Mouse (Mus musculus) left cerebral cortex, postnatal 10 days (tissue): ENCODE data around the gene Rims1. TPM values are rescaled to one million over a fixed set of nuclear protein-coding genes. Genes with fewer than 3 reads are reported as not detected.
A peak's percentile ranks its signal among the peaks of the same experiment; 100 is the strongest.

ENCODE experiments used
- DNase-seq, 2 experiments: peaks; one replicate each; pipeline ENCODE4 v3.0.0; 2021 to 2022; ENCODE audit warnings: low spot score in 2 of 2, mixed read lengths in 1 of 2; ENCODE audit errors: extremely low spot score in 1 of 2
- intact Hi-C: fragments of 180-260 bp; cut with DNase I; formaldehyde crosslinking; loops from one replicate; pipeline ENCODE4 v1.15.1; 2025
- total RNA-seq, 2 experiments: library from RNA; stranded (reverse); gene quantifications; 2 replicates each; pipeline ENCODE4 v1.2.3; 2021

Gene Rims1
- total RNA-seq, 2 experiments from 2014 or later = 245 to 247 TPM

DNA sequence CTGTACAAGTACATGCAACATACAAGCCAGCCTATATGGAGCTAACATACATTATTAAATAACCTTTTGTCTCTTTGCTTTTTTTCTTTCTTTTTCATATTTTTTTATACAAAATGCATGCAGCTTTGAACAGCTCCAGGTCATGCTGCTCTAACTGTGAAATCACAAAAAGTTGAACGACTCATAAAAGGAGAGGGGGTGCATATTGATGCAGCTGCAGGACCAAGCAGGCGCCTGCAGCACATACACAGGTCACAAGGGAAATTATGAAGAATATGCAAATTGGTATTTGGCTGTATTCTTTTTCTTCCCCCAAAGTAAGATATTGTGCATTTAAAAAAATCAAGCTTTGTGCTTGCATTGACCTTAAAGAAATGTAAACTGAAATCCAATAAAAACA is 519.0 kb downstream of the Rims1 start:
- intact Hi-C loops = no loop called here
- DNase-seq = no peak

DNA sequence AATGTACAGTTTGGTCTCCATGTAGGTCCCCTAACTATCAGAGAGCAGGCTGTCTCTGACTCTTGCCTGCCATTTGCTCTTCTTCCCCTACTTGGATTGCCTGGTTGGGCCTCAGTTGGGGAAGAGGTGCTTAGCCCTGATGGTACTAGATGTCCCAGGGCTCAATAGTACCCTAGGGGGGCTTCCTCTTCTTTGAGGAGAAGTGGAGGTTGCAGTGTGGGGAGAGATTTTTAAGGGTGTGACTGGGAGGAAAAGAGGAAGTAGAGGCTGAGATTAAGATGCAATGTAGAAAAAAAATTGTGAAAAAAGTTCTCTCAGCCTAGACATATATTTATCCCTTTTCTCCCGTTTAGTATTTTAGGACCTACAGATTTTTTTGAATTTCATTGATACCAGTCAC is 525.8 kb downstream of the Rims1 start:
- no peak for DNase-seq
- intact Hi-C loops = no loop called here

DNA sequence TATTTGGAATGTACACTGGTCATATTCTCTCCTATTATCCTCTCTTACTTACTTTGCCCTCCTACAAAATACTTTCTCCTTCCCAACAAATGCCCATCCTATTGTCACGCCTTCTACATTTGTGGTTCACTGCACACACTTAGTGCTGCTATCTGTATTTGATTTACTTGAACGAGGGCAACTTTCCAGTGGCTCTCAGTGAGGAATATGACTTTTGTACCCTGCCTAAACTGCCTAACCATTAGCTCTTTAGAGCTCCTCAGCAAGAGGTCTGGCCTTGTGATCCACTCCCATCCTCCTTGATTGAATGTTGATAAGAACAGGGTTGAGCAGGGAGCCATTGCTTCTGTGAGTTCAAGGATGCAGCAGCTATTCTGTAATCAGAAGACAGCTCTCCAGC is 531.7 kb downstream of the Rims1 start:
- intact Hi-C loops = no loop called here
- no peak for DNase-seq

DNA sequence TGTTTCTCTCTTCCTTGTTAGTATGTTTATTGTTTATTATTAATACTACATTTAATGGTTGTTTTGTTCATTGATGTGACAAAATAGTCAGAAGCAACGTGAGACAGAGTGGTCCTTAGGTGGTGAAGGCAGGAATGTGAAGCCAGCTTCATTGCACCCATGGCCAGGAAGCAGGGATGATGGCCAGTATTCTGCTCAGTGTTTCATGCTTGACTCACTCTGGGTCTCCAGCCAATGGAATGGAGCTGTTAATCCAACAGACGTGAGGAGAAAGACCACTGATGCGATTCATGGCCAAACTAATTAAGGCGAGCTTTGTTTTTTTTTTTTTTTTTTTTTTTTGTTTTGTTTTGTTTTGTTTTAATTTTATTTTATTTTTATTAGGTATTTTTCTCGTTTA is 535.7 kb downstream of the Rims1 start:
- DNase-seq = no peak
- intact Hi-C loops = no loop called here

DNA sequence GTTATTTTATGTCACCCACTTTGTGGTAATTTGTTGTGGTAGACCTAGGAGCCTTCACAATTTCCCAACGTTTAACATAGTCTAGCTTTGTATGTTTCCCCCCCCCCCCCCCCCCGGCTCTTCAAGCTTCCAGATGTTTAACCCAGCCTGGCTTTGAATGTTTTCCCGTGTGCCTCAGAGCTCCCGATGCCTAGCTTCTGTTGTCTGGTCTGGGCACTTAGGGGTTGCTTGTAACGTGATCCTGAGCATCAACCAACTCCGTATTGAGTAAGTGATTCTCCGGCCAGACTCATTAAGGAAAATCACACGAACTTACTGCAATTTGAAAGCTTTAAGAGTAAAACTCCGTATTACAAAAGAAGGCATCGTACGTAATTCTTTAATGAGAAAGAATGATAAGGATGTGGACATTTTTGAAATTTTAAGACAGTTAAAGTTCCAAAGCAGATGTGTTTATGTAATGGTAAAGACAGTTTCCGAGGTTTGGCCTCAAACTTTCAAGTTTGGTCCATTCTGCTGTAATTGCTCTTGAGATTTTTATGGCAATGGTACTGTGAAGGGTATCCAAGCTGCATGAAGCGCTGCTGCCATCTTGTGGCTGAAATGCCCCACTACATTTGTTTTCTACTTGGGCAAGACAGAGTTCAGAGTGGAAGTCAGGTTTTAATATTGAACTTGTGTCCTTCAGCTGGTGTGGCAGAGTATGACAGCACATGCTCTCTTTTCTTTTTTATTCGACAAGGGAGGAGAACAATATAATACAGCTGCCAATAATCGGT is 537.0 kb downstream of the Rims1 start:
- intact Hi-C loops = loop anchor here (2.0 to 10.0 kb wide), 6 partner anchors 134 to 1324 kb away; partner anchors contain the start of genes Kcnq5 and Tmem14a
- DNase-seq = peak; percentile 75 to 77

DNA sequence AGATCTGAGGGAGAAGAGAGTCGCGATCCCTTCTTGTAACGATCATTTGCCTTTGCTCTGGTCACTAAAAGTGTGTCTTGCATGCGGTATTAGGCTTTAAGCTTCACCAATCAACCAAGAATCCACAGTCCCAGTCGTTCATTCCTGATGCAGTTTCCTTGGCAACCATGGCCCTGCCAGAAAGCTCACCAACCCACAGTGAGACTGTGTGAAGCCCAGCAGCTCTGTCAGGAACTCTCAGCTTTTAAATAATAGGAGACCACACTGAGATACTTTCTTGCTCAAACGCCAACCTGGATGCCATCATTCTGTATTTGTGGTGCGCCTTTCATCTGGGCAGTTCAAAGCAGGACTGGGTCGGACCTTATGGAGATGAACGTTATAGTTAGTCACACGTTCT is 539.3 kb downstream of the Rims1 start:
- intact Hi-C loops = loop anchor here (5.0 to 10.0 kb wide), 5 partner anchors 132 to 1322 kb away; partner anchors contain the start of genes Kcnq5 and Tmem14a
- DNase-seq = no peak

DNA sequence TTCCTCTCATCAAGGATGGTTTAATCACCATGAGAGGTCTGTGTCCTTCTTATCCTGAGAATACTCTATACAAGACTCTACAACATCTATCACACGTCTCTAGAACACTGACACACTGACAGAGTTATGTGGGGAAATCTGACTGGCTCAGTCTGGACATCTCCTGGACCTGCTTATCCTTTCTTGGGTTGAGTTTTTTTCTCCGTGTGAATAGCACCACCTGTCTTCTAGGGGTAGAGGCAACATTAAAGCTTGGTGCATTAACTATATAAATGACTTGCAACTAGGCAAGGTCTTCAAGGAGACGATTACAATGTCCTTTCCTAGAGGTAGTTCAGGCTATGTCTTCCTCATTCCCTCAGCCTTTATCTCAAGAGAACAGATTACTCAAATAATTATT is 540.3 kb downstream of the Rims1 start:
- intact Hi-C loops = loop anchor here (5.0 to 10.0 kb wide), 5 partner anchors 131 to 1321 kb away; partner anchors contain the start of genes Kcnq5 and Tmem14a
- no peak for DNase-seq

DNA sequence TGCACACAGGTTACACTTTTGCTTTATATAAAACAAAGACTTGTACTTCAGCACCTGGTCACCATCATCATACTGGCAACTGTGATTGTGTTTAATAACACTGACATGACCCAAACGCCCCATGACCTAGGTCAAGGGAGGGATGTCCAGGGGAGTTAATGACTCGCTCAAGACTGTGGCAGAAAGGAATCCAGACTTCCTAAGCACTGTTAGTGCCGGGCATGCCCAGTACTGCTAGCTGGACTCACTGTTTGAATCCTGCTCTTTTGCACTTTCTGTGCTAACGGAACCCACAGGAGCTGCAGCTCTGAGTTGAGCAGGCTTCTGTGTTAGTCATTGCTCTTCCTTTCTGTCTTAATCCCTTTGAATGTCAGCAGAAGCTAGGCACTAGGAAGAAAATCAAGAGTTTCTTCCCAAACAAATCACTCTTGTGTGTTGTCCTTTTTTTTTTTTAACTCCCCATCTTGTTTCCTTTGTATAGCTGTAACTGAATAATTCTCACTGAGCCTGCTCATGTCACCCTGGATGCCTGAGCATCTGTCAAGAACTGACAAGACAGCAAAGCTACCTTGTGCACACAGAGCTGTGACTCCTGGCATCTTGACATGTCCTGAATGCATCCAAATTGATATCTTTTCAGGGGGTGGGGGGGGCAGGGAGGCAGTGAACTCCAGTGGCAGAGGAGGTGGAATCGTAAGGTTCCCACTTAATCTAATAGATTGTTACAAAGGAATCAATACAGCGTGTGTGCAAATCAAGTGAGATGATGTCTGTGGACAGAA is 543.4 kb downstream of the Rims1 start:
- intact Hi-C loops = loop anchor here (10.0 kb wide), 3 partner anchors 128 to 1318 kb away; no protein-coding TSS in a partner anchor
- no peak for DNase-seq

DNA sequence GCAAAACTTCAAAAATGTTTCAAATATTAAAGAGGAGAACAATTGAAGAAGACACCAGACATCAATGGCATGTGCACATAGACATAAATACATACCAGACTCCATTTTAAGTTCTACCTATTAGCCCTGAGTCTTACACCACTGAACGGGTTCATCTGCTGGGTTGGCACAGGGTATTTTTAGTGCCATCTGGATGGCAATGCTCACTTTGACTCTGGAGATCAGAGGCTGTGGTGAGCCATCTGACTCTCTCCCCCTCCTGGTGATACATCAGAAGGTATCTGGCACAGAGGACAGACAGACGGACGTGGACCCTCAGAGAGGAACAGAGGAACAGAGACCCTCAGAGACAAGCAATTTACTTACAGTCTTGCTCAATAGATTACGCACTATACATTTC is 544.1 kb downstream of the Rims1 start:
- DNase-seq = no peak
- intact Hi-C loops = loop anchor here (10.0 kb wide), 3 partner anchors 127 to 1317 kb away; no protein-coding TSS in a partner anchor

DNA sequence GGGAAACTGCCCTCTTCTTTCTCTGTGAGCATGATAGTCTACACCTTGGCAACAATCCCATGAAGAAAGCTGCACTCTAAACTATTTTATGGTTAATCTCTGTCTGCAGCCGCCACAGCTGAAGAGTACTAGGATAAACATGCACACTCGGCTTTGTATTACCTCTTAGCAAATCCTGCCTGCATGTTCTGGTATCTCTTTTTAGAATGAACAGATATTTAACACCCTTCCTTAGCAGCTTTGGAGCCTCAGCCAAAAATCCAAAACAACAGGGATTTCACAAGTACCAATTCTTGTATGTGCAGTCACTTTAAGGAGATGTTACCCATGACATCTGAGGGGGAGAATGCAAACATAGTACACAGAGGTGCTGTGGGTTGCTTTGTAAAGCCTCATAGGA is 545.5 kb downstream of the Rims1 start:
- DNase-seq = no peak
- intact Hi-C loops = loop anchor here (10.0 kb wide), 3 partner anchors 125 to 1315 kb away; no protein-coding TSS in a partner anchor

DNA sequence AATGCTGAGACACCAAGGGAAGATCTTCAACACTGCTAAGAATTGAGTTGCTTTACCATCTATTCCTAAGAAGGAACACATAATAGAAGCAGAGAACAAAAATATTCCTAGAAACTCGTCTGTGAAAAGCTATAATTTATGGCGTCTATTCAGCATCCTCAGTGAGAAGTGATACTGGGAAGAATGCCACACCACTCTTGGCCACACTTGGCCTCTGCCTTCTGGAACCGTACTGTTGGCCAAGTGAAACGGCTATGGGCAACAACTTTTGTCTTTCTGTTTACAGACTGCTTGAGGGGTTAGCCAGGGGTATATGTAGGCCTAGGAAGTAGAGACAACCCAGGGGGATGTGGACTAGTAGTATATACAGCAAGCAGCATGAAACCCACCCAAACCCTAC is 547.4 kb downstream of the Rims1 start:
- intact Hi-C loops = no loop called here

DNA sequence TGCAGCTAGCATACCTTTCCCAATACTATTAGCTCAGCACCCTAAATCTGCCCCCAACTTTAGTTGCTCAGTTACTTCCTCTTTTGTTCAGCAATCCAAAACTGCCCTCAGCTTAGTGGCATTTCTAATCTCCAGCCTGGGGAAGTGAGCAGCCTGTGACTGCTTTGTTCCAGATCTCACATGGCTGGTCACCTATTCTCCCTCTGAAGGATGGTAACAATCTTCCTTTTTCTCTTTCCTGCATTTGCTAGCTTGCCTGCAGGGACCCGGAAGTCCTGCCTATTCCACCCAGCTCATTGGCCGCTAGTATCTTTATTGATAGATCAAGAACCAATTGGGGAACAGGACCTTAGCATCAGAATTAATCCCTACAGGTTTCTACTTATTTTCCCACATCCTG is 551.5 kb downstream of the Rims1 start:
- DNase-seq = no peak
- intact Hi-C loops = no loop called here

More for the DNA sequence above, 547.4 kb downstream of the Rims1 start:
- no peak for DNase-seq

DNA sequence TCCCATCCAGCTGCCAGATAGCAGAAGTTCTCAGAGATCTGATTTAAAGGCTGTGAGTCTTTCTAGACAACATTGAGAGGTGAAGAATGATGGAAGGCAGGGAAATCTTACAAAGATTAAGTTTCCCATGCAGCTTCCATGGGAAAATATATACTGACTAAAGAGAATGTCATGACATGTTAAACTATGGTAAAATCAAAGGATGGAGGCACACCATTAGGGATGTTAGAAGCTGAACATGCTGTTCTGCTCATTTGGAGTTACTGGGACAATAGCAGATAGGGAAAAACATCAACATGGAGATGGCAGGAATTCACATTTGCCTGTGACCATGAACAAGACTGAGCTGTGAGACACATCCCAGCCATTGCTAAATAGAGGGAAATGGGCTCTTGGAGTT is 552.9 kb downstream of the Rims1 start:
- no peak for DNase-seq
- intact Hi-C loops = no loop called here

DNA sequence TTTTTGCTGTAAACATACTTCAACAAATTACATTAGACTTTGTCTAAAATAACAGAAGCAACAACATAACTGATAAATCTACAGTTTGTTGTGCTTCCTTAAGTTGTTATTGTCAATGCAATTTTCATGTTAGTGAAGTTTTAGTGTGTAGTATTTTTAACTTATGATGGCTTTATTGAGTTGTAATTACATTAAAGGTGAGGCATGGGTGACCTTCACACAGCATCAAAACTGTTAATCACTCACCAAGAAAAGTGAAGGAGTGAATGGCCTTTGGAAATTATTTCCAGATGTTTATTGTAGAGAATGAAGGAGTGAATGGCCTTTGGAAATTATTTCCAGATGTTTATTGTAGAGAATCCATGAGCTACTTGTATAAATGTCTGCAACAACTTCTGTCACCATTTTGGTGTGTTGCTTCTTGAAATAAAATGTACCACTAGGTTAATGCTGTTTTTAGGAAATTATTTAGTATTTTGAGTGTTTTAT is 556.9 kb downstream of the Rims1 start:
- DNase-seq = no peak
- intact Hi-C loops = no loop called here

DNA sequence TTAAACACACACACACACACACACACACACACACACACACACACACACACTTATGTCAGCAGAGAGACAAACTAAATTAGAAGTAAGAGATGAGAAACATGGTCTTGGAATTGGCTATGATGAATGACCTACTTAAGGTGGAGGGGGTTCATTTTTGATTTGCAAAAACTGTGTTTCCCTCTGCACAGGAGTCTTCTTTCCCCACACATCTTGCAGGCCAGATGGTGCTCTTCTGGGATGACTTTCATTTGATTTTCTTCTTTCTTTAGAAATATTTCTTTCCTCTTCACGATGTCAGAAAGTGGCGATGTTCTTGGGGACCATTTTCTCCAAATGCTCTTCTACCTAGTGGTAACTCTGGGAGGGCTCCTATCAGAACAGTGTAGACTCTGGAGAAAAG is 560.0 kb downstream of the Rims1 start:
- DNase-seq = no peak
- intact Hi-C loops = no loop called here
